Mouse (Mus musculus): Measurements from ENCODE around the gene Etfrf1. TPM values are rescaled to one million over a fixed set of nuclear protein-coding genes. Genes with fewer than 3 reads are reported as not detected.
A peak's percentile ranks its signal among the peaks of the same experiment; 100 is the strongest.

Gene Etfrf1
- polyA plus RNA-seq (2016; fragmentation: Nextera tagmentation; extraction: Ambion mirVana): 33.8 and 34.0 TPM in 2 replicates

- Histone ChIP-seq H3K27ac (peak within 1 kb of the TSS; percentile 95), H3K4me2 (peak within 1 kb of the TSS; percentile 74), H3K9ac (peak within 1 kb of the TSS; percentile 88), H3K27me3 (no peaks in the 10 kb centered on the region), H3K4me3 (replicated peaks) (peak within 1 kb of the TSS; percentile 71), H3K9me3 (no peaks in the 10 kb centered on the region), H3K4me1 (peaks cover 17% of the 10 kb centered on the region), H3K36me3 (replicated peaks) (peaks cover 2% of the 10 kb centered on the region; the same call in 1 of the 2 replicates)
- WGBS: under 1% methylated on average over 36 of the region's 36 CpGs
- ATAC-seq (ENCODE audit: low FRiP score): peak; percentile 100
Measured at GRCm38 (mm10) chr6:145210816-145211338, at the start of gene Etfrf1, which contains the start of gene Casc1. Gene Etfrf1, plus strand, starts transcription at chr6:145211134. Gene Casc1, minus strand, starts transcription at chr6:145211005.

GRCm38 (mm10) chr6:145171892-145172606, 38.9 kb upstream of the Etfrf1 start:
- no peak overlapping the region for H3K4me2 ChIP-seq
- ATAC-seq (ENCODE audit: low FRiP score): no peak
- H3K27me3 ChIP-seq: peaks cover 23% of the 10 kb centered on the region
- peaks cover 24% of the 10 kb centered on the region for H3K4me1 ChIP-seq
- no peak overlapping the region for H3K27ac ChIP-seq
- no peaks in the 10 kb centered on the region for H3K9me3 ChIP-seq
- WGBS: 78% methylated on average over 14 of the region's 14 CpGs
- H3K36me3 ChIP-seq (replicated peaks): no peaks in the 10 kb centered on the region
- no peak overlapping the region for H3K4me3 ChIP-seq (replicated peaks)
- no peak overlapping the region for H3K9ac ChIP-seq

DNA sequence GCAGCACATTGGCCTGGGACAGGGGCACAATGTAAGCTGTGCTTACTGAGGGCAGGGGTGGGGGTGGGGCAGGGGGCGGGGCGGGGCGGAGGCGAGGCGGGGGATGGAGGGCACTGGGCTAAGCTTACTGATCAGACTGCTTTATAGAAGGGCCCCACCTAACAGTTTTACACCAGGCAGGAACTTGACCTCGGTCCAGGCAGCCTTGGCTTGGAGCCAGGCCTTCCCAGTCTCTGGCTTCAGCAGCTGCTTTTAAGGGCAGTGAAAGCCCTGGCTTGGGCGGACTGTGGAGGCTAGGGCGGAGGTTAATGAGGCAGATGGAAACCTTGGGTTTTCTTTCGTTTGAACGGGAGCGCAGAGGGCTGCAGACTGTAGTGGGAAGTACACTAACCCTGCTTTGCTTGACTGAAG, 37.1 kb upstream of the Etfrf1 start:
- H3K27ac ChIP-seq: no peak overlapping the region
- no peak overlapping the region for H3K9ac ChIP-seq
- H3K27me3 ChIP-seq: peaks cover 28% of the 10 kb centered on the region
- ATAC-seq (ENCODE audit: low FRiP score): peak; percentile 78
- peaks cover 24% of the 10 kb centered on the region for H3K4me1 ChIP-seq
- WGBS: under 1% methylated on average over 9 of the region's 11 CpGs
- no peaks in the 10 kb centered on the region for H3K36me3 ChIP-seq (replicated peaks)
- H3K9me3 ChIP-seq: no peaks in the 10 kb centered on the region
- H3K4me2 ChIP-seq: peak overlapping the region; percentile 35
- no peak overlapping the region for H3K4me3 ChIP-seq (replicated peaks)

- no peak overlapping the region for H3K4me2 ChIP-seq
- no peaks in the 10 kb centered on the region for H3K36me3 ChIP-seq (replicated peaks)
- no peak overlapping the region for H3K27ac ChIP-seq
- no peaks in the 10 kb centered on the region for H3K9me3 ChIP-seq
- H3K4me3 ChIP-seq (replicated peaks): no peak overlapping the region
- 32% methylated on average over 9 of the region's 9 CpGs for WGBS
- peaks cover 30% of the 10 kb centered on the region for H3K27me3 ChIP-seq
- ATAC-seq (ENCODE audit: low FRiP score): no peak
- H3K9ac ChIP-seq: no peak overlapping the region
- peaks cover 24% of the 10 kb centered on the region for H3K4me1 ChIP-seq
Measured at GRCm38 (mm10) chr6:145175571-145175981, 35.4 kb upstream of the Etfrf1 start.

DNA sequence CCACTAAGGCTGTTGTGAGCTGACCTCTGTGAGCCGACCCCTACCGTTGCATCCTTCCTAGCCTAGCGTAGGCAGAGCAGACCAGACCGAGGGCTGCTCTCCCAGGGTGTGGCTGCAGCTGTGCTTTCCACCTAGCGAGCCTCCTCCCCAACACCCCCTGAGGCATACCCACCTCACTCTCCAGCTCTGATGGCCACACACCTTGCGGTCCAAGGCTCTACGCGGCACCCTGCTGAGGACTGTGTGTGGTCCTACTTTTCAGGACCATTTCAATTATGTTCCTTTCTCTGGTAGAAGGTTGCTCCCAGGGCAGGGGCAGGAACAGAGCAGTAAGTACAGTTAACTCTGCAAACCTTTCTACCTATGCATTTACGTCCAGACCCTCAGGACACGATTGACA, 34.5 kb upstream of the Etfrf1 start:
- WGBS: 47% methylated on average over 10 of the region's 10 CpGs
- Histone ChIP-seq H3K4me3 (replicated peaks) (no peak overlapping the region), H3K27ac (no peak overlapping the region), H3K4me1 (peaks cover 24% of the 10 kb centered on the region), H3K9ac (0 out of 2 replicates have a peak overlapping the region, but pooled peaks have one; percentile 26), H3K27me3 (peaks cover 30% of the 10 kb centered on the region), H3K36me3 (replicated peaks) (no peaks in the 10 kb centered on the region), H3K9me3 (no peaks in the 10 kb centered on the region), H3K4me2 (no peak overlapping the region)
- no peak for ATAC-seq (ENCODE audit: low FRiP score)

DNA sequence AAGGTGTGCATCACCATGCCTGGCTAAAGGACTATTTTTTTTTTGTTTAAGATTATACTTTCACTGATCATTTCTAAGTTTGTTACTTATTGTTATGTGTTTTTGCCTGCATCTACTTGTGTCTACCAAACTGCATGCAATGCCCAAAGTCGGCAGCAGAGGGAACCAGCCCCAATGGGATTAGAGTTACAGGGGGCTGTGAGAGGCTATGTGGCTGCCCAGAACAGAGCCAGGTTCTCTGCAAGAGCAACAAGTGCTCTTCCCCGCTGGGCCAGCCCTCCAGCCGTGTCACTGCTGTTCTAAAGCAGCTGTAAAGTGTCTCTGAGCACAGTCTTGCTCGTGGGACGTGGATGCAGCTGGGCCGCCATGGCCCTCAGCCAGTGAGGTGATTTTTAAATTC, 31.3 kb upstream of the Etfrf1 start:
- Histone ChIP-seq H3K4me3 (replicated peaks) (no peak overlapping the region), H3K36me3 (replicated peaks) (no peaks in the 10 kb centered on the region), H3K27me3 (peaks cover 30% of the 10 kb centered on the region), H3K4me1 (peaks cover 11% of the 10 kb centered on the region; the same call in 1 of the 2 replicates), H3K4me2 (no peak overlapping the region), H3K27ac (no peak overlapping the region), H3K9ac (no peak overlapping the region), H3K9me3 (no peaks in the 10 kb centered on the region)
- WGBS: 25% methylated on average over 6 of the region's 6 CpGs
- ATAC-seq (ENCODE audit: low FRiP score): no peak

GRCm38 (mm10) chr6:145182044-145182443, 28.9 kb upstream of the Etfrf1 start:
- Histone ChIP-seq H3K36me3 (replicated peaks) (no peaks in the 10 kb centered on the region), H3K9me3 (no peaks in the 10 kb centered on the region), H3K27me3 (peaks cover 7% of the 10 kb centered on the region), H3K9ac (no peak overlapping the region), H3K27ac (no peak overlapping the region), H3K4me3 (replicated peaks) (no peak overlapping the region), H3K4me2 (no peak overlapping the region), H3K4me1 (no peaks in the 10 kb centered on the region)
- WGBS: 85% methylated on average over 8 of the region's 8 CpGs
- no peak for ATAC-seq (ENCODE audit: low FRiP score)

GRCm38 (mm10) chr6:145186096-145186495, 24.8 kb upstream of the Etfrf1 start:
- H3K36me3 ChIP-seq (replicated peaks): no peaks in the 10 kb centered on the region
- no peak overlapping the region for H3K4me3 ChIP-seq (replicated peaks)
- H3K9ac ChIP-seq: no peak overlapping the region
- H3K27me3 ChIP-seq: no peaks in the 10 kb centered on the region
- H3K4me2 ChIP-seq: no peak overlapping the region
- WGBS: 93% methylated on average over 1 of the region's 1 CpGs
- no peaks in the 10 kb centered on the region for H3K4me1 ChIP-seq
- ATAC-seq (ENCODE audit: low FRiP score): no peak
- H3K9me3 ChIP-seq: no peaks in the 10 kb centered on the region
- no peak overlapping the region for H3K27ac ChIP-seq

- no peaks in the 10 kb centered on the region for H3K4me1 ChIP-seq
- ATAC-seq (ENCODE audit: low FRiP score): peak; percentile 71
- H3K9me3 ChIP-seq: no peaks in the 10 kb centered on the region
- H3K27ac ChIP-seq: no peak overlapping the region
- H3K9ac ChIP-seq: no peak overlapping the region
- H3K4me3 ChIP-seq (replicated peaks): peak overlapping the region; percentile 27
- no peaks in the 10 kb centered on the region for H3K36me3 ChIP-seq (replicated peaks)
- WGBS: 56% methylated on average over 27 of the region's 27 CpGs
- no peaks in the 10 kb centered on the region for H3K27me3 ChIP-seq
- peak overlapping the region; percentile 39 for H3K4me2 ChIP-seq
Measured at GRCm38 (mm10) chr6:145187093-145188088, 23.5 kb upstream of the Etfrf1 start.

DNA sequence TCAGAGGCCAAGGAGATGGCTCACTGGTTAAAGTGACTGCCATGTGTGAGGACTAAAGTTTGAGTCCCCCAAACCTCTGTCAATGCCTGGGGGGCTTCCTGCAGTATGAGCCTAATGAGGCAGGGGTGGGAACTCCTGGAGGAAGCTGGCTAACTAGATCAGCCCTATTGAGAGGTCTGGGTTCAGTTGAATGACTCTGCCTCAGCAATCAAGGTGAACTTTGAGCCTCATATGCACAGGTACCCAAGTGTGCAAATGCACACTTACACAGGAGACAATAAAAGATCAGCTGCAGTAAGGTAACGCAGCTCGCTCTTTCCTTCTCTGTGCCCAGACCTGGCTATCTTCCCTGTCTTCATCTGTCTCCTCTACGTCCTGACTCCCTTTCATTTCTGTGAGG, 17.9 kb upstream of the Etfrf1 start:
- no peaks in the 10 kb centered on the region for H3K9me3 ChIP-seq
- no peak for ATAC-seq (ENCODE audit: low FRiP score)
- H3K9ac ChIP-seq: no peak overlapping the region
- H3K27me3 ChIP-seq: no peaks in the 10 kb centered on the region
- no peak overlapping the region for H3K4me3 ChIP-seq (replicated peaks)
- no peaks in the 10 kb centered on the region for H3K4me1 ChIP-seq
- H3K27ac ChIP-seq: no peak overlapping the region
- no peaks in the 10 kb centered on the region for H3K36me3 ChIP-seq (replicated peaks)
- WGBS: 94% methylated on average over 3 of the region's 3 CpGs
- no peak overlapping the region for H3K4me2 ChIP-seq

GRCm38 (mm10) chr6:145193446-145193845, 17.5 kb upstream of the Etfrf1 start:
- H3K27me3 ChIP-seq: no peaks in the 10 kb centered on the region
- H3K9me3 ChIP-seq: no peaks in the 10 kb centered on the region
- no peak overlapping the region for H3K4me2 ChIP-seq
- no peak for ATAC-seq (ENCODE audit: low FRiP score)
- H3K4me3 ChIP-seq (replicated peaks): no peak overlapping the region
- no peak overlapping the region for H3K27ac ChIP-seq
- no peaks in the 10 kb centered on the region for H3K4me1 ChIP-seq
- H3K9ac ChIP-seq: no peak overlapping the region
- WGBS: 82% methylated on average over 11 of the region's 11 CpGs
- no peaks in the 10 kb centered on the region for H3K36me3 ChIP-seq (replicated peaks)

Data from forebrain, embryonic 12.5 days (tissue).